Mouse (Mus musculus): ENCODE data around the gene Sik3. TPM values are rescaled to one million over a fixed set of nuclear protein-coding genes. Genes with fewer than 3 reads are reported as not detected.

Gene Sik3
- polyA plus RNA-seq, 1 experiment: 22.2 TPM

GRCm38 (mm10) chr9:46270782-46271181 is 258.2 kb downstream of the Sik3 start:
- 92% methylated on average over 4 of the region's 4 CpGs for WGBS
- H3K4me3 ChIP-seq (replicated peaks; ENCODE audit: extremely low read depth, low read depth, low read length): no peak overlapping the region
- TF ChIP-seq CTCF (IDR thresholded peaks at IDR 0.05; ENCODE audit: insufficient read depth, low read length): no peak
- TF ChIP-seq POLR2A (IDR thresholded peaks at IDR 0.05; ENCODE audit: borderline replicate concordance, extremely low read depth, low read depth, low read length): no peak
- no peak for DNase-seq
- peaks cover 6% of the 10 kb centered on the region for H3K4me1 ChIP-seq (ENCODE audit: control insufficient read depth, insufficient read depth, low read length)

DNA sequence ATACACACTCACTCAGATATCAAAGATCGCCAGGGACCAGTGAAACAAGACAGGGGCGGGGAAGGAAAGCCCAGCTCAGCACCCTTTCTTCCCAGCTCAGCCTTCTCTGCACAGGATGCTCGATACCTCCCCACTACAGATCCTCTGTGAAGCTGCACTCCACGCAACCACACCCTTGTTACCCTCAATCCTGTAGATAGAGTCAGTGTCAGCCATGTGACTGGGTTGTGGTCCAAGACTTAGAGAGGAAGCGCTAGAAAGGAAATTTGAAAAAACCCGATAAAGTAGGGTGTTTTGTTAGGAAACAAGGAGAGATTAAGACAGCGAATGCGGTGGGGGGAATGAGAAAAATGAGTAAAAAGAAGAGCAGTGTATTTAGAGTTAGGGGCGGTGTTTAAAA is 259.4 kb downstream of the Sik3 start:
- Histone ChIP-seq H3K4me1 (ENCODE audit: control insufficient read depth, insufficient read depth, low read length) (peaks cover 6% of the 10 kb centered on the region), H3K4me3 (replicated peaks; ENCODE audit: extremely low read depth, low read depth, low read length) (no peak overlapping the region)
- DNase-seq: no peak
- TF ChIP-seq CTCF (IDR thresholded peaks at IDR 0.05; ENCODE audit: insufficient read depth, low read length): no peak
- TF ChIP-seq POLR2A (IDR thresholded peaks at IDR 0.05; ENCODE audit: borderline replicate concordance, extremely low read depth, low read depth, low read length): no peak
- WGBS: 63% methylated on average over 9 of the region's 9 CpGs

- TF ChIP-seq POLR2A (IDR thresholded peaks at IDR 0.05; ENCODE audit: borderline replicate concordance, extremely low read depth, low read depth, low read length) (peak; percentile 49; the same call in 1 of the 2 replicates), CTCF (IDR thresholded peaks at IDR 0.05; ENCODE audit: insufficient read depth, low read length) (no peak)
- WGBS: 4% methylated on average over 45 of the region's 45 CpGs
- H3K4me3 ChIP-seq (replicated peaks; ENCODE audit: extremely low read depth, low read depth, low read length): peak within 1 kb of the TSS; percentile 94
- H3K4me1 ChIP-seq (ENCODE audit: control insufficient read depth, insufficient read depth, low read length): peaks cover 6% of the 10 kb centered on the region
- peak; percentile 84 for DNase-seq
These were observed 260.2 kb downstream of the Sik3 start, which contains the start of gene Zpr1 for GRCm38 (mm10) chr9:46272677-46273454. Gene Zpr1 (plus strand): TSS chr9:46273064.

Other genes with a start within 250 kb of the Sik3 start
- 23.1 and 23.4 TPM in 2 replicates for gene Cep164, start 184.1 kb upstream of the Sik3 start, polyA plus RNA-seq (2012; rRNA removed)
- gene Bace1, start 174.2 kb upstream of the Sik3 start, polyA plus RNA-seq (2012; rRNA removed): 21.0 and 25.7 TPM in 2 replicates
- gene Pcsk7, start 106.3 kb upstream of the Sik3 start, polyA plus RNA-seq (2012; rRNA removed): 29.0 and 33.4 TPM in 2 replicates
- gene Rnf214, start 105.9 kb upstream of the Sik3 start, polyA plus RNA-seq (2012; rRNA removed): 12.3 and 16.3 TPM in 2 replicates
- gene Tagln, start 76.8 kb upstream of the Sik3 start, polyA plus RNA-seq (2012; rRNA removed): 226 and 279 TPM in 2 replicates
- 357 and 550 TPM in 2 replicates for gene Sidt2, start 57.6 kb upstream of the Sik3 start, polyA plus RNA-seq (2012; rRNA removed)
- 22.0 and 24.9 TPM in 2 replicates for gene Pafah1b2, start 130 bp upstream of the Sik3 start, polyA plus RNA-seq (2012; rRNA removed)
- 2.0 and 3.2 TPM in 2 replicates for gene Apoa1, start 215.8 kb downstream of the Sik3 start, polyA plus RNA-seq (2012; rRNA removed)
- 1.8 and 2.6 TPM in 2 replicates for gene Apoc3, start 222.8 kb downstream of the Sik3 start, polyA plus RNA-seq (2012; rRNA removed)
- 0.09 and 0.30 TPM in 2 replicates for gene Apoa4, start 227.9 kb downstream of the Sik3 start, polyA plus RNA-seq (2012; rRNA removed)

All from lung, adult 2 months (tissue).